Mouse (Mus musculus) heart, embryonic 14.5 days (tissue): ENCODE measurements around the gene Abcd2. TPM values are rescaled to one million over a fixed set of nuclear protein-coding genes. Genes with fewer than 3 reads are reported as not detected.

Source experiments
- ATAC-seq: fragments of 200-750 bp; cut with Nextera tagmentation; 2 replicates; pipeline ENCODE4 v1.8.0; 2017; ENCODE audit warnings: low read depth, moderate TSS enrichment; ENCODE audit not compliant: insufficient number of reproducible peaks, insufficient read depth, low FRiP score
- H3K27ac ChIP-seq, 2 experiments: fragments of 200-500 bp in 1 of 2; fragments of 300-500 bp in 1 of 2; sonication (generic) in 1 of 2; replicated peaks in 1 of 2; 2 replicates each; pipeline ENCODE4 v1.5.1; 2012 to 2014; ENCODE audit warnings: low read depth in 2 of 2, low read length in 2 of 2, control low read depth in 1 of 2, mild to moderate bottlenecking in 1 of 2, mixed read lengths in 1 of 2; ENCODE audit not compliant: control insufficient read depth in 1 of 2, insufficient read depth in 1 of 2
- H3K27me3 ChIP-seq: fragments of 300-500 bp; sonication (generic); 2 replicates; pipeline ENCODE4 v1.6.1; 2014; ENCODE audit warnings: mild to moderate bottlenecking, low read length, control low read depth; ENCODE audit not compliant: control insufficient read depth, insufficient read depth
- H3K36me3 ChIP-seq: fragments of 300-500 bp; sonication (generic); 2 replicates; pipeline ENCODE4 v1.6.1; 2014; ENCODE audit warnings: mild to moderate bottlenecking, control low read depth, low read length, mixed read lengths; ENCODE audit not compliant: control insufficient read depth, insufficient read depth
- H3K4me1 ChIP-seq, 2 experiments: fragments of 200-500 bp in 1 of 2; fragments of 300-500 bp in 1 of 2; sonication (generic) in 1 of 2; 2 replicates each; pipeline ENCODE4 v1.6.1; 2012 to 2014; ENCODE audit warnings: low read length in 2 of 2, control low read depth in 1 of 2, mixed read lengths in 1 of 2; ENCODE audit not compliant: control insufficient read depth in 2 of 2, insufficient read depth in 2 of 2
- H3K4me2 ChIP-seq: fragments of 300-500 bp; sonication (generic); 2 replicates; pipeline ENCODE4 v1.6.1; 2014; ENCODE audit warnings: mild to moderate bottlenecking, low read length
- H3K4me3 ChIP-seq, 2 experiments: fragments of 200-500 bp in 1 of 2; fragments of 300-500 bp in 1 of 2; sonication (generic) in 1 of 2; 2 replicates each; pipeline ENCODE4 v1.5.1; 2012 to 2014; ENCODE audit warnings: low read length in 2 of 2, mild to moderate bottlenecking in 2 of 2, control low read depth in 1 of 2, low read depth in 1 of 2, moderate library complexity in 1 of 2; ENCODE audit not compliant: control insufficient read depth in 1 of 2, insufficient read depth in 1 of 2
- H3K9ac ChIP-seq: fragments of 300-500 bp; sonication (generic); 2 replicates; pipeline ENCODE4 v1.6.1; 2014; ENCODE audit warnings: mild to moderate bottlenecking, low read length
- H3K9me3 ChIP-seq: fragments of 300-500 bp; sonication (generic); 2 replicates; pipeline ENCODE4 v1.6.1; 2016; ENCODE audit warnings: low read length, control low read depth; ENCODE audit not compliant: control insufficient read depth
- WGBS: fragments of 180-500 bp; shearing (Covaris S2); extraction: QIAGEN DNeasy Blood & Tissue Kit; methylation state at CpG from one replicate; pipeline ENCODE4 v1.1.7; 2014; 5-methylcytosine and 5-hydroxymethylcytosine counted together
- polyA plus RNA-seq: library from polyadenylated mRNA; unstranded; fragments of >200 nt; fragmentation: Nextera tagmentation; extraction: Ambion mirVana; gene quantifications from 2 replicates; pipeline ENCODE4 v1.2.1, GENCODE M21; 2014

Abcd2 gene
- polyA plus RNA-seq, 1 experiment from 2014 or later, result 0.92 TPM

DNA sequence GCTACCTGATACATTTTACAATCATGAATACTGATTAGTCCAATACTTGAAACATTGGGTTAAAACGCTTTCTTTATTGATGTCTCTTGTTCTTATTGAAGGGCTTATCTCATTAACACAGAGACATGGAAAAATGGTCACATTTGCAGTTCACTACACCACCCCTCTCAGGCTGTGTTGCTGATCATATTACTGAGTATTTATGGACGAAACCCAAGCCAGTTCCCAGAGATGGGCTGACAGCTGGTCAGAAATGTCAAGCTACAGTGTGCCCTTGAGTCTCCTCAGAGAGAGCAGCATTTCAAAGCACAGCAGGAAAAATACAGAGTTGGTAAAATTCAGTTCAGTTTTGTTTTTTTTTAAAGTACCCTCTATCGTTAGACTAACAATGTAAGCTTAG, 38.3 kb downstream of the Abcd2 start:
- no peak overlapping the region for H3K4me3 ChIP-seq
- H3K4me1 ChIP-seq, result no peaks in the 10 kb centered on the region
- H3K27ac ChIP-seq, result no peak overlapping the region
- no peak overlapping the region for H3K9ac ChIP-seq
- WGBS, result 64% methylated on average over 3 of the region's 3 CpGs
- no peak overlapping the region for H3K4me2 ChIP-seq
- H3K36me3 ChIP-seq, result no peaks in the 10 kb centered on the region
- H3K9me3 ChIP-seq, result no peaks in the 10 kb centered on the region
- H3K27me3 ChIP-seq, result no peaks in the 10 kb centered on the region
- no peak for ATAC-seq

DNA sequence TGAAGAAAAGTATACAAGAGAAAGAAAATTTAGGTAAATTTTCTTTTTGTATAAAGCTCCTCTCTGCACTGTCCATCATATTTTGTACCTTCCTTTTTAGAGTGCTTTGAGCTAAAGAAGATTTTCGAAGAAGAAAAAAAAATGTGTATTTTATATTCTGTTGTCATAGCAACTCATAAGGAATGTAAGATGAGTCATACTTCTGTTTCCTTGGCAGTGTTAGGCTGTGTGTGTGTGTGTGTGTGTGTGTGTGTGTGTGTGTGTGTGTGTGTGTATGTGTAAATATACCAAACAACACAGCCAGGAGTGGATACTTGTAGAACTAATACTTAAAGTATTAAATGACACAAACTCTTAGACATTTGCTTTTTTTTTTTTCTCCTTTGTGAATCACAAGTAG, 39.0 kb downstream of the Abcd2 start:
- no peaks in the 10 kb centered on the region for H3K36me3 ChIP-seq
- H3K4me2 ChIP-seq, result no peak overlapping the region
- H3K9ac ChIP-seq, result no peak overlapping the region
- H3K4me3 ChIP-seq, result no peak overlapping the region
- H3K27me3 ChIP-seq, result no peaks in the 10 kb centered on the region
- no peak for ATAC-seq
- no peaks in the 10 kb centered on the region for H3K4me1 ChIP-seq
- no peak overlapping the region for H3K27ac ChIP-seq
- 56% methylated on average over 1 of the region's 1 CpGs for WGBS
- H3K9me3 ChIP-seq, result no peaks in the 10 kb centered on the region

DNA sequence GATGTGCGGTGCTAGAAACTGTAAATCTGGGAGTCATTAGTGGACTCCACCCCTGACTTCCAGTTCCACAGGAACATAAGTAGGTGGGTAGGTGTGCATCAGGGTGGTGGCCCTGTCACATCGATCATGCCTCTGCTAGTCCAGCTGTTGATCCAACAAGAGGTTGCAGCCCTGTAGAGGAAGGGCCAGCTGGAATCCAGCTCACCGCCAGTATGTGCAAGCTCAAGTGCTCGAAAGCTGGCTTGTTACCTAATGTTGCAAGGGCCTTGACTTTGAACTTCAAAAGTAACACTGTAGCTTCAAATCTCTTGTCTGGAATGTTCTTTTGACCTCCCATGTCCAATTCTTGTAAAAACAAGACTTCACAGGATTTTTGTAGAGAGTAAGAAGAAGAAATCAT, 67.0 kb downstream of the Abcd2 start:
- Histone ChIP-seq H3K36me3 (no peaks in the 10 kb centered on the region), H3K27ac (no peak overlapping the region), H3K27me3 (no peaks in the 10 kb centered on the region), H3K4me3 (no peak overlapping the region), H3K9ac (no peak overlapping the region), H3K4me1 (no peaks in the 10 kb centered on the region), H3K4me2 (no peak overlapping the region), H3K9me3 (no peaks in the 10 kb centered on the region)
- no peak for ATAC-seq
- 92% methylated on average over 4 of the region's 4 CpGs for WGBS

DNA sequence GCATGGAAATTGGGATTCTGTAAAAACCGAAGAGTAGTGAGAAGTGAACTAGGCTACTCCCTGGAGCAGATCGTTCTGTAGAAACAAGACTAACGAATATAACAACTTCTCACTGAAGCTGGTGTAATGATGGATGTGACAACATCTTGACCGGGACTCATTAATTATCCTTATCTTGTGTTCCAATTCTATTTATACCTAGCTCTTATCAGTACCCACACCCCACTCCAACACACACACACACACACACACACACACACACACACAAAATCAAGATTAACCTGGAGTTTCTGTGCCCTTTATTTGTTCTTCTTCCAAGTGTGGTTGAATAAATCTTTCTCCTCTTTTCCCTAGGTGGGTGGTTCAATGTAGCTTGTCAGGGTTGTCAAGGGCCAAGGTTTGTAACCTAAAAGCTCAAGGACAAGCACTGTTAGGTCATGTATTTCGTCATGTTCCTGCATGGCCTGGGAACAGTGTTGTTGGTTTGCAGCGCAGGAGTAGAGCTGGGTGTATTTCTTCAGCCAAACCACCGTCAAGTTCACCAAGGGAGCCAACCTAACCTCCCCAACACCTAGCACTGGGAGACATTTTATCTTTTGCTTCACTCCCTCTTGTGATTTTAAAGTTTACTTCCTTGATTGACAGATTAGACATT, 78.9 kb downstream of the Abcd2 start:
- H3K27ac ChIP-seq, result no peak overlapping the region
- H3K9ac ChIP-seq, result no peak overlapping the region
- H3K36me3 ChIP-seq, result no peaks in the 10 kb centered on the region
- H3K9me3 ChIP-seq, result no peaks in the 10 kb centered on the region
- no peak for ATAC-seq
- H3K4me3 ChIP-seq, result no peak overlapping the region
- H3K4me2 ChIP-seq, result no peak overlapping the region
- H3K27me3 ChIP-seq, result no peaks in the 10 kb centered on the region
- 68% methylated on average over 7 of the region's 7 CpGs for WGBS
- peaks cover 0 to 2% of the 10 kb centered on the region in 2 experiments; a peak in 1 of 4 replicates for H3K4me1 ChIP-seq

DNA sequence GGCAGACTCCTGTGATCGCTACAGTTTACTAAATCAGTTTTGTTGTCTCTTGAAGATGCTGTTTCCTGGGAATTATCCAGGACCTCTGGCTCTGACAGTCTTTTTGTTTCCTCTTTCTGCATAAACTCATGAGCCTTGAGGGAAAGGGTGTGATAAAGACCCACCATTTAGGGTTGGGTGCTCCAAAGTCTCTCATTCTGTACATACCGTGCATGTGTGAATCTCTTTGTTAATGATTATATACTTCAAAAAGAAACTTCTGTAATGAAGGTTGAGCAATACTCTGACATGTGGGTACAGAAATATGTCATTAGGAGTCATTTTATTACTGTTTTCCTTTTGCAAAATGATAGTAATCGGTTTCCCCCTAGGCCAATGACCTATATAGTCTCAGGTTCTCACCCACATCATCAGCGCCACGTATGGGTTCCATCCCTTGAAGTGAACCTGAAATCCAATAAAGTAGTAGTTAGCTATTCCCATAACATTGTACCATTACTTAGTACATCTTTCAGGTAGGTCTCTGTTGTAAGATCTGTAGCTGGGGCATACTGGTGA, 83.4 kb downstream of the Abcd2 start:
- WGBS, result 88% methylated on average over 5 of the region's 5 CpGs

DNA sequence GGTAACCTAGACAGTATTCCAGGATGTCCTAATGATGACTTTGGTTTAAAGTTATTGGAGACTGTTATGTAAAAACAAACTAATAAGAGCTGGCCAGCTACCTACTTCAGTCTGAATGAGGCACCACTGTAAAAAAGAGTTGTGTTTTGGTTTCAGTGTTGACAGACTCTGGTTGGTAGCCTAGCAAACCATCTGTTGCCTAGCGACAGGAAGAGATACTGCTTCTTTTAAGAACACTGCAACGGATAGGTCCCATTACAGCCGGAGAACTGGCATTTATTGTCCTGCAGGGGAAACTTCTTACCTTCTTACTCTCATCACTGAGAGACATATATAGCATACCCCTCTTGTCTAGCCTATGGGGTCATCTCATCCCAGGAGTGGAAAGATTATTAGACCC, 86.7 kb downstream of the Abcd2 start:
- Histone ChIP-seq H3K36me3 (no peaks in the 10 kb centered on the region), H3K4me1 (peaks cover 0 to 2% of the 10 kb centered on the region in 2 experiments; a peak in 1 of 4 replicates), H3K9me3 (no peaks in the 10 kb centered on the region), H3K9ac (no peak overlapping the region), H3K4me2 (no peak overlapping the region), H3K27ac (no peak overlapping the region), H3K4me3 (no peak overlapping the region), H3K27me3 (no peaks in the 10 kb centered on the region)
- ATAC-seq, result no peak
- WGBS, result 26% methylated on average over 3 of the region's 3 CpGs

More for the DNA sequence above, 83.4 kb downstream of the Abcd2 start:
- Histone ChIP-seq H3K9me3 (no peaks in the 10 kb centered on the region), H3K4me3 (no peak overlapping the region), H3K36me3 (no peaks in the 10 kb centered on the region), H3K27me3 (no peaks in the 10 kb centered on the region), H3K27ac (no peak overlapping the region), H3K9ac (no peak overlapping the region), H3K4me1 (peaks cover 0 to 4% of the 10 kb centered on the region in 2 experiments; a peak in 2 of 4 replicates), H3K4me2 (no peak overlapping the region)
- ATAC-seq, result no peak

- H3K27me3 ChIP-seq, result no peaks in the 10 kb centered on the region
- ATAC-seq, result no peak
- no peaks in the 10 kb centered on the region for H3K36me3 ChIP-seq
- H3K9me3 ChIP-seq, result no peaks in the 10 kb centered on the region
- H3K9ac ChIP-seq, result no peak overlapping the region
- no peak overlapping the region for H3K4me3 ChIP-seq
- H3K27ac ChIP-seq, result no peak overlapping the region
- WGBS, result 93% methylated on average over 1 of the region's 1 CpGs
- H3K4me2 ChIP-seq, result no peak overlapping the region
- H3K4me1 ChIP-seq, result peaks cover 0 to 2% of the 10 kb centered on the region in 2 experiments; a peak in 1 of 4 replicates
Measured at GRCm38 (mm10) chr15:91104276-91104675, 87.3 kb downstream of the Abcd2 start.

- Histone ChIP-seq H3K36me3 (no peaks in the 10 kb centered on the region), H3K27ac (no peak overlapping the region), H3K9me3 (no peaks in the 10 kb centered on the region), H3K4me3 (no peak overlapping the region), H3K4me2 (no peak overlapping the region), H3K27me3 (no peaks in the 10 kb centered on the region), H3K4me1 (peaks cover 0 to 2% of the 10 kb centered on the region in 2 experiments; a peak in 1 of 4 replicates), H3K9ac (no peak overlapping the region)
- no peak for ATAC-seq
- WGBS, result 64% methylated on average over 14 of the region's 14 CpGs
Measured at GRCm38 (mm10) chr15:91103814-91104213, 87.8 kb downstream of the Abcd2 start.
